Mouse (Mus musculus): ENCODE results near the gene Clip3.

GRCm38 (mm10) chr7:30318142-30318541 lies 26.6 kb downstream of the Clip3 start:
- TF ChIP-seq CTCF (IDR thresholded peaks at IDR 0.05; ENCODE audit: borderline replicate concordance, control insufficient read depth, extremely low read depth, insufficient read depth, low read length, poor library complexity), result no peak
- TF ChIP-seq POLR2A (IDR thresholded peaks at IDR 0.05; ENCODE audit: control insufficient read depth, extremely low read depth, insufficient read depth, low read length, poor library complexity), result no peak
